Mouse (Mus musculus) forebrain, embryonic 16.5 days (tissue): ENCODE measurements around the gene Tmcc3. TPM values are rescaled to one million over a fixed set of nuclear protein-coding genes. Genes with fewer than 3 reads are reported as not detected.

ENCODE experiments used
- ATAC-seq: fragments of 200-750 bp; cut with Nextera tagmentation; 2 replicates; pipeline ENCODE4 v1.8.0; 2017; ENCODE audit warnings: mild to moderate bottlenecking, moderate library complexity
- H3K27ac ChIP-seq: fragments of 300-500 bp; sonication (generic); 2 replicates; pipeline ENCODE4 v1.5.1; 2014; ENCODE audit warnings: low read length, control low read depth
- H3K27me3 ChIP-seq: fragments of 300-500 bp; sonication (generic); replicated peaks from 2 replicates; pipeline ENCODE4 v1.6.1; 2014; ENCODE audit warnings: low read length; ENCODE audit not compliant: control insufficient read depth, insufficient read depth
- H3K36me3 ChIP-seq: fragments of 300-500 bp; sonication (generic); 2 replicates; pipeline ENCODE4 v1.6.1; 2014; ENCODE audit not compliant: control insufficient read depth, insufficient read depth
- H3K4me1 ChIP-seq: fragments of 300-500 bp; sonication (generic); replicated peaks from 2 replicates; pipeline ENCODE4 v1.6.1; 2014; ENCODE audit warnings: low read length; ENCODE audit not compliant: control insufficient read depth, insufficient read depth
- H3K4me2 ChIP-seq: fragments of 300-500 bp; sonication (generic); 2 replicates; pipeline ENCODE4 v1.6.1; 2014; ENCODE audit warnings: mild to moderate bottlenecking, low read length, control low read depth
- H3K4me3 ChIP-seq: fragments of 300-500 bp; sonication (generic); replicated peaks from 2 replicates; pipeline ENCODE4 v1.5.1; 2014; ENCODE audit warnings: mild to moderate bottlenecking, low read length, control low read depth
- H3K9ac ChIP-seq: fragments of 300-500 bp; sonication (generic); replicated peaks from 2 replicates; pipeline ENCODE4 v1.6.1; 2014; ENCODE audit warnings: low read depth, low read length, control low read depth
- H3K9me3 ChIP-seq: fragments of 300-500 bp; sonication (generic); 2 replicates; pipeline ENCODE4 v1.6.1; 2016; ENCODE audit warnings: low read length; ENCODE audit not compliant: control insufficient read depth
- WGBS: fragments of 180-500 bp; shearing (Covaris S2); extraction: QIAGEN DNeasy Blood & Tissue Kit; methylation state at CpG from one replicate; pipeline ENCODE4 v1.1.7; 2014; 5-methylcytosine and 5-hydroxymethylcytosine counted together
- polyA plus RNA-seq: library from polyadenylated mRNA; unstranded; fragments of >200 nt; fragmentation: Nextera tagmentation; extraction: Ambion mirVana; gene quantifications from 2 replicates; pipeline ENCODE4 v1.2.1, GENCODE M21; 2015

Tmcc3 gene
- polyA plus RNA-seq, 1 experiment from 2014 or later: 6.8 TPM

GRCm38 (mm10) chr10:94415950-94416844 lies 104.4 kb downstream of the Tmcc3 start:
- H3K27me3 ChIP-seq: no peaks in the 10 kb centered on the region
- H3K36me3 ChIP-seq: no peaks in the 10 kb centered on the region
- no peak for ATAC-seq
- H3K27ac ChIP-seq: no peak overlapping the region
- no peak overlapping the region for H3K4me3 ChIP-seq
- H3K9ac ChIP-seq: no peak overlapping the region
- no peaks in the 10 kb centered on the region for H3K9me3 ChIP-seq
- 31% methylated on average over 22 of the region's 22 CpGs for WGBS
- peaks cover 20% of the 10 kb centered on the region for H3K4me1 ChIP-seq
- H3K4me2 ChIP-seq: no peak overlapping the region

- H3K4me2 ChIP-seq: no peak overlapping the region
- H3K27me3 ChIP-seq: no peaks in the 10 kb centered on the region
- WGBS: 90% methylated on average over 4 of the region's 4 CpGs
- no peaks in the 10 kb centered on the region for H3K36me3 ChIP-seq
- H3K4me3 ChIP-seq: no peak overlapping the region
- H3K9me3 ChIP-seq: no peaks in the 10 kb centered on the region
- H3K9ac ChIP-seq: no peak overlapping the region
- ATAC-seq: no peak
- H3K4me1 ChIP-seq: peaks cover 20% of the 10 kb centered on the region
- H3K27ac ChIP-seq: no peak overlapping the region
Measured at GRCm38 (mm10) chr10:94417643-94418042, 105.9 kb downstream of the Tmcc3 start.

- no peak overlapping the region for H3K27ac ChIP-seq
- no peak overlapping the region for H3K4me2 ChIP-seq
Measured at GRCm38 (mm10) chr10:94426000-94426920, 114.5 kb downstream of the Tmcc3 start.

GRCm38 (mm10) chr10:94426921-94427270 lies 115.1 kb downstream of the Tmcc3 start:
- H3K4me1 ChIP-seq: no peaks in the 10 kb centered on the region; the same call in 1 of the 2 replicates
- 84% methylated on average over 15 of the region's 15 CpGs for WGBS
- H3K9me3 ChIP-seq: no peaks in the 10 kb centered on the region
- H3K4me2 ChIP-seq: no peak overlapping the region
- ATAC-seq: no peak
- H3K36me3 ChIP-seq: no peaks in the 10 kb centered on the region
- no peak overlapping the region for H3K27ac ChIP-seq
- no peaks in the 10 kb centered on the region for H3K27me3 ChIP-seq
- H3K4me3 ChIP-seq: no peak overlapping the region
- H3K9ac ChIP-seq: no peak overlapping the region

More at GRCm38 (mm10) chr10:94426000-94426920, 114.5 kb downstream of the Tmcc3 start:
- Histone ChIP-seq H3K4me3 (no peak overlapping the region), H3K36me3 (no peaks in the 10 kb centered on the region), H3K9ac (no peak overlapping the region), H3K9me3 (no peaks in the 10 kb centered on the region), H3K4me1 (no peaks in the 10 kb centered on the region; the same call in 1 of the 2 replicates), H3K27me3 (no peaks in the 10 kb centered on the region)
- peak; percentile 92 for ATAC-seq
- 35% methylated on average over 12 of the region's 12 CpGs for WGBS

- ATAC-seq: no peak
- Histone ChIP-seq H3K27ac (no peak overlapping the region), H3K4me1 (no peaks in the 10 kb centered on the region; the same call in 1 of the 2 replicates), H3K4me2 (no peak overlapping the region), H3K27me3 (no peaks in the 10 kb centered on the region), H3K9me3 (no peaks in the 10 kb centered on the region), H3K4me3 (no peak overlapping the region), H3K36me3 (no peaks in the 10 kb centered on the region), H3K9ac (no peak overlapping the region)
- whole genome bisulfite sequencing: 67% methylated on average over 12 of the region's 12 CpGs
Measured at GRCm38 (mm10) chr10:94428186-94428942, 116.6 kb downstream of the Tmcc3 start.

GRCm38 (mm10) chr10:94430566-94430965 lies 118.8 kb downstream of the Tmcc3 start:
- WGBS: 71% methylated on average over 6 of the region's 6 CpGs
- ATAC-seq: 0 out of 2 replicates have a peak, but pooled peaks have one; percentile 14
- H3K27ac ChIP-seq: no peak overlapping the region

GRCm38 (mm10) chr10:94432933-94433332 lies 121.2 kb downstream of the Tmcc3 start:
- Histone ChIP-seq H3K9me3 (no peaks in the 10 kb centered on the region), H3K4me3 (no peak overlapping the region), H3K4me2 (no peak overlapping the region), H3K27me3 (no peaks in the 10 kb centered on the region), H3K36me3 (no peaks in the 10 kb centered on the region), H3K9ac (no peak overlapping the region), H3K27ac (no peak overlapping the region), H3K4me1 (no peaks in the 10 kb centered on the region)
- no peak for ATAC-seq
- 65% methylated on average over 5 of the region's 5 CpGs for WGBS

More at GRCm38 (mm10) chr10:94430566-94430965, 118.8 kb downstream of the Tmcc3 start:
- no peaks in the 10 kb centered on the region; the same call in 1 of the 2 replicates for H3K4me1 ChIP-seq
- H3K4me2 ChIP-seq: no peak overlapping the region
- no peaks in the 10 kb centered on the region for H3K36me3 ChIP-seq
- H3K9ac ChIP-seq: no peak overlapping the region
- no peaks in the 10 kb centered on the region for H3K27me3 ChIP-seq
- H3K9me3 ChIP-seq: no peaks in the 10 kb centered on the region
- H3K4me3 ChIP-seq: no peak overlapping the region

GRCm38 (mm10) chr10:94433901-94434300 lies 122.2 kb downstream of the Tmcc3 start:
- Histone ChIP-seq H3K27me3 (no peaks in the 10 kb centered on the region; the same call in 1 of the 2 replicates), H3K9me3 (no peaks in the 10 kb centered on the region), H3K36me3 (no peaks in the 10 kb centered on the region), H3K9ac (no peak overlapping the region), H3K27ac (no peak overlapping the region), H3K4me2 (no peak overlapping the region), H3K4me1 (no peaks in the 10 kb centered on the region), H3K4me3 (no peak overlapping the region)
- ATAC-seq: no peak
- WGBS: 32% methylated on average over 7 of the region's 7 CpGs
